Mouse (Mus musculus): ENCODE data around the gene Bcl10. TPM values are rescaled to one million over a fixed set of nuclear protein-coding genes. Genes with fewer than 3 reads are reported as not detected.

Bcl10 gene
- polyA plus RNA-seq, 1 experiment from 2014 or later: 40.7 TPM

Other genes with a start within 250 kb of the Bcl10 start
- 78.4 and 83.1 TPM in 2 replicates for gene Ddah1, start 164.1 kb upstream of the Bcl10 start, polyA plus RNA-seq (2015; fragmentation: Nextera tagmentation; extraction: Ambion mirVana)
- gene 2410004B18Rik, start 15.2 kb downstream of the Bcl10 start, polyA plus RNA-seq (2015; fragmentation: Nextera tagmentation; extraction: Ambion mirVana): 69.0 and 80.3 TPM in 2 replicates
- 0.33 and 0.45 TPM in 2 replicates for gene Syde2, start 65.1 kb downstream of the Bcl10 start, polyA plus RNA-seq (2015; fragmentation: Nextera tagmentation; extraction: Ambion mirVana)
- gene Wdr63, start 185.3 kb downstream of the Bcl10 start, polyA plus RNA-seq (2015; fragmentation: Nextera tagmentation; extraction: Ambion mirVana): 0.07 and 0.40 TPM in 2 replicates
- gene Mcoln3, start 194.6 kb downstream of the Bcl10 start, polyA plus RNA-seq (2015; fragmentation: Nextera tagmentation; extraction: Ambion mirVana): 0.24 and 0.32 TPM in 2 replicates
- 0.15 and 0.36 TPM in 2 replicates for gene Mcoln2, start 227.0 kb downstream of the Bcl10 start, polyA plus RNA-seq (2015; fragmentation: Nextera tagmentation; extraction: Ambion mirVana)